Mouse (Mus musculus) gastrocnemius, postnatal 4 days (tissue): ENCODE data around the gene Wdr91. TPM values are rescaled to one million over a fixed set of nuclear protein-coding genes. Genes with fewer than 3 reads are reported as not detected.

Experiments used
- DNase-seq, 2 experiments: peaks; one replicate each; pipeline ENCODE4 v3.0.0; 2021 to 2022; ENCODE audit warnings: low spot score in 2 of 2, mixed read lengths in 2 of 2
- total RNA-seq, 2 experiments: library from RNA; stranded (reverse); gene quantifications; 2 replicates each; pipeline ENCODE4 v1.2.3; 2021

Wdr91 gene
- total RNA-seq, 2 experiments from 2014 or later, result 17.5 to 18.7 TPM

- no peak for DNase-seq
These were observed 46.7 kb downstream of the Wdr91 start for GRCm38 (mm10) chr6:34863786-34864514.

GRCm38 (mm10) chr6:34862791-34863403 lies 47.8 kb downstream of the Wdr91 start, which contains the start of gene Tmem140:
TSS of gene Tmem140 (plus strand) at chr6:34863146.
- DNase-seq, result no peak

GRCm38 (mm10) chr6:34862381-34862780 lies 48.3 kb downstream of the Wdr91 start:
- no peak for DNase-seq

- DNase-seq, result no peak
These were observed 49.1 kb downstream of the Wdr91 start for GRCm38 (mm10) chr6:34861546-34862053.

- no peak for DNase-seq
These were observed 78.3 kb downstream of the Wdr91 start for GRCm38 (mm10) chr6:34832352-34832751.

Other genes with a start within 250 kb of the Wdr91 start
- 1 to 10 TPM; 7.4 to 8.5 TPM for gene Agbl3, start 130.4 kb downstream of the Wdr91 start, total RNA-seq
- 1 to 10 TPM; 8.6 to 9.7 TPM for gene Tmem140, start 47.7 kb downstream of the Wdr91 start, total RNA-seq
- gene Cyren, start 32.8 kb downstream of the Wdr91 start, total RNA-seq, result 1 to 10 TPM; 7.9 TPM
- gene Stra8, start 9.3 kb upstream of the Wdr91 start, total RNA-seq, result not detected
- under 1 TPM; 0.16 to 0.42 TPM for gene Slc23a4, start 77.5 kb upstream of the Wdr91 start, total RNA-seq
- gene Cnot4, start 222.8 kb upstream of the Wdr91 start, total RNA-seq, result 10 to 100 TPM; 26.0 to 28.7 TPM